Mouse (Mus musculus) ES-Bruce4 (cell line): ENCODE results near the gene Slc25a31.

ENCODE experiments used
- CTCF ChIP-seq: IDR thresholded peaks from one replicate; pipeline ENCODE4 v1.8.1; 2011; ENCODE audit warnings: low read depth, low read length
- EP300 ChIP-seq: IDR thresholded peaks from 2 replicates; pipeline ENCODE4 v1.6.1; 2011; ENCODE audit warnings: low read depth, low read length; ENCODE audit not compliant: insufficient read depth

- TF ChIP-seq CTCF (no peak), EP300 (no peak)
Measured at GRCm38 (mm10) chr3:40761312-40761711, 52.7 kb downstream of the Slc25a31 start.
